Mouse (Mus musculus): ENCODE measurements at regions not wholly inside any gene's neighbourhood (a gene's known extent, or its start where the extent isn't known, plus 50 kb on each side); places are given as distances from the start of the nearest gene placed in this dataset.
"Not testable (repeated sequence)": the region's sequence is repeated elsewhere in the genome, so short reads cannot be mapped to it uniquely, and the experiment has no call there.

DNA sequence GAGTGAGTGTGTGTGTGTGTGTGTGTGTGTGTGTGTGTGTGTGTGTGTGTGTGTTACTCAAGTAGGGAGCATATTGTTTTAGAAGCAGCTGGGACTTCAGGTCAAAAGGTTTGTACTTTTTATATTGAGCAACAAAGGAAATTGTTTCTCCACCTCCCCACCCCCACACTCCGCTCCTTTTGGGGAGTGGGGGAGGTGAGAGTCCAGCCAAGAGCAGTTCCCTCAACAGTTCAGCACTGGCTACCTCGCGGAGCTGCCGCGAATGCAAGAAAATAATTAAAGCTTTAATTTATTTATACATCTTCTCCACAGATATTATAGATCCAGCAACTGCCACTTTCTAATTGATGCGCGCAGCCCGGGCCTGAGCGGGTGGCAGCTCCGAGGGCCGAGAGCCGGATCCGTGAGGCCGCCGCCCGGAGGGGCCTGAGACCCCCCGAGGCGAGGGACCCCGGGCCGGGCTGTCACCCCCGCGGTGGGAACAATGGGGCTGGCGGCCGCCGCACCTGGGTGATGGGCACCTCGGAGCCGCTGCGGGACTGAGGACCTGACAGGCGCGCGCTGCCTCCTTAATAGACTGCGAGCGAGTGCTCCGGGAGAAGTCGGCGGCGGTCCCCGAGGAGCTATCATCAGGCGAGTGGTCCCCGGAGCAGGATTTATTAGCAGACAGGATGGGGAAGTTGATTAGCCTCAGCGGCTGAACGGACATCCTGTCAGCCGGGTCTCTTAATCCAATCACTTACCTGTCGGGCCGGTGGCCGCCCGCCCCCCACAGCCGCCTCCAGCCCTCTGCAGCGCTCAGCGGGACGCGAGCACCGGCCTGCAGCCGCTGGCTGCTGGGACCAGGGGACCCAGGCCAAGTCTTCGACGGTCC is 124.4 kb downstream of the Melk start:
- Histone ChIP-seq H3K27me3 (ENCODE audit: control insufficient read depth, insufficient read depth, low read length) (peaks cover 7% of the 10 kb centered on the region), H3K4me1 (ENCODE audit: control insufficient read depth, insufficient read depth, low read length) (peaks cover 2% of the 10 kb centered on the region; the same call in 1 of the 2 replicates), H3K9me3 (ENCODE audit: control insufficient read depth, low read length) (no peaks in the 10 kb centered on the region), H3K4me2 (ENCODE audit: low read depth, severe bottlenecking) (peak overlapping the region; percentile 92), H3K36me3 (ENCODE audit: control insufficient read depth, insufficient read depth, low read length) (no peaks in the 10 kb centered on the region), H3K4me3 (ENCODE audit: low read depth, low read length) (peak overlapping the region; percentile 47), H3K9ac (ENCODE audit: low read length) (peak overlapping the region; percentile 19; the same call in 1 of the 2 replicates), H3K27ac (replicated peaks; ENCODE audit: low read depth, low read length) (no peak overlapping the region)
- WGBS = under 1% methylated on average over 51 of the region's 56 CpGs
- ATAC-seq (ENCODE audit: insufficient number of reproducible peaks, low FRiP score, low TSS enrichment, low read depth) (no peak), DNase-seq (ENCODE audit: low spot score) (peak; percentile 65)

DNA sequence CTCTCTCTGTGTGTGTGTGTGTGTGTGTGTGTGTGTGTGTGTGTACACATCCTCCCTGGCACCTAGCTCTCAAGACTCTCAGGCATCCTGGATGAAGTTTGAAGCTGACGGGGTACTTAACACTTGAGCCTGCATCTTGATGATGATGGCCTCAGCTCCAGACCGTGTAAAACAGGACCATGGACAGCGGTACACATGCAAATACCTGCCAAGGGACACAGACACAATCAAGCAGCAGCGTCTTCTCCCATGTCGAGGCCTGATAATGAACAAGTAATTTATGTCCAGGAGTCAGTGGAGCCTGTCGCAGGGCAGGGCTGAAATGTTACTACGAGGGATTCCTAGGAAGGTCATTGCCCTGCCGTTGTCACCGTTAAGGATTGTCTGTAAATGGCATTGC is 133.9 kb downstream of the Melk start:
- H3K4me1 ChIP-seq (ENCODE audit: control insufficient read depth, insufficient read depth, low read length) = no peaks in the 10 kb centered on the region
- H3K4me3 ChIP-seq (ENCODE audit: low read depth, low read length) = no peak overlapping the region
- H3K27ac ChIP-seq (replicated peaks; ENCODE audit: low read depth, low read length) = no peak overlapping the region
- WGBS = 35% methylated on average over 9 of the region's 9 CpGs
- H3K9ac ChIP-seq (ENCODE audit: low read length) = no peak overlapping the region
- no peak for ATAC-seq (ENCODE audit: insufficient number of reproducible peaks, low FRiP score, low TSS enrichment, low read depth)
- no peaks in the 10 kb centered on the region for H3K36me3 ChIP-seq (ENCODE audit: control insufficient read depth, insufficient read depth, low read length)
- peak; percentile 72 for DNase-seq (ENCODE audit: low spot score)
- H3K4me2 ChIP-seq (ENCODE audit: low read depth, severe bottlenecking) = no peak overlapping the region
- H3K27me3 ChIP-seq (ENCODE audit: control insufficient read depth, insufficient read depth, low read length) = no peaks in the 10 kb centered on the region
- H3K9me3 ChIP-seq (ENCODE audit: control insufficient read depth, low read length) = no peaks in the 10 kb centered on the region

DNA sequence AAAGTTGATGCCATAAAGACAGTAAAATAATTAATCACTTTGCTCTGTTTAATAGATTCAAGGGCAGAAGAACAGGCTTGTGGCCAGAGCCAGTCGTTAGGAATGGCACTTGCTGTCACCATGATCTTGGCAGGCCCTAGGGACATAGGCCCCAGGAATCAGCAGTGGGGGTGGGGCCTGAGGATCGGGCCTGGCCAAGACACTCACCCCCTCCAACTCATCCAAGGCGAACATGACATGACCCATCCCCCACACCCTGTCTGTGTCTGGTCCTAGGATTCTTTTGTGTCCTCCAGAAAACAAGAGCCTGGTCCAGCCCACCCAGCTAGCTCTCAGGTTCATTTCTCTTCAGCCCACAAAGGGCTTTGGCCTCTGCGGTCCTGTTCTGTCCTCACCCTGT is 144.8 kb downstream of the Melk start:
- 43% methylated on average over 4 of the region's 4 CpGs for WGBS

DNA sequence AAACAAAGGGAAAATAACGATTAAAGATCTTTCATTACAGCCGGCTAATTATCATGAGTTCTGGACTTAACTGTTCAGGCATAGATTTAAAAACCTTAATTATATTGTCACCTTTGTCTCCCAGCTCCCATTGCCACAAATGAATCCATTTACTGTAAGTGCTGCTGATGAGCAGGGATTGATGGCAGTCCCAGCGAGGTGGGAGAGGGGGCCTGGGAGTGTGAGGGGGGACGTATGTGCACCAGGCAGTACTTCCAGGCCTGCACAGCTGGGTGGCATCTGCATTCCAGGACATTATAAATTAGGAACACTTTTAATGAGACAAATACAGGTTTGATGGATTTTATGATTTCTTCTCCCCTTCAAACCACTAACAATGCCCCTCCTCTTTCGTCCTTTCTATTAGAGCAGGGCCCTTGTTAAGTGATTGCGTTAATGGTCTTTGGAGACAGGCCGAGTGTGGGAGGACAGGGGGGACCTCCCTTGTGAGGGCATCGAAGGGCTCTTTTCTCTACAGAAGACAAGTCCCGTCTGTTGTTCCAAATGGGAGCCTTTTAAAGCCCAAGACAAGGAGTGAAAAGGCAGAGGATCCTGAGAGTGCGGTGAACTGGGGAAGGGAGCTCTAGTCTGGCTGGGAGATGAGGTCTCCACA is 150.3 kb downstream of the Melk start:
- Histone ChIP-seq H3K4me3 (ENCODE audit: low read depth, low read length) (no peak overlapping the region), H3K36me3 (ENCODE audit: control insufficient read depth, insufficient read depth, low read length) (no peaks in the 10 kb centered on the region), H3K9ac (ENCODE audit: low read length) (no peak overlapping the region), H3K27me3 (ENCODE audit: control insufficient read depth, insufficient read depth, low read length) (no peaks in the 10 kb centered on the region), H3K4me1 (ENCODE audit: control insufficient read depth, insufficient read depth, low read length) (no peaks in the 10 kb centered on the region), H3K27ac (replicated peaks; ENCODE audit: low read depth, low read length) (no peak overlapping the region), H3K4me2 (ENCODE audit: low read depth, severe bottlenecking) (no peak overlapping the region), H3K9me3 (ENCODE audit: control insufficient read depth, low read length) (no peaks in the 10 kb centered on the region)
- 46% methylated on average over 10 of the region's 10 CpGs for WGBS
- no peak for DNase-seq (ENCODE audit: low spot score)
- ATAC-seq (ENCODE audit: insufficient number of reproducible peaks, low FRiP score, low TSS enrichment, low read depth) = no peak

More for the DNA sequence above, 144.8 kb downstream of the Melk start:
- Histone ChIP-seq H3K9me3 (ENCODE audit: control insufficient read depth, low read length) (no peaks in the 10 kb centered on the region), H3K4me1 (ENCODE audit: control insufficient read depth, insufficient read depth, low read length) (no peaks in the 10 kb centered on the region), H3K27me3 (ENCODE audit: control insufficient read depth, insufficient read depth, low read length) (no peaks in the 10 kb centered on the region), H3K9ac (ENCODE audit: low read length) (no peak overlapping the region), H3K4me3 (ENCODE audit: low read depth, low read length) (no peak overlapping the region), H3K36me3 (ENCODE audit: control insufficient read depth, insufficient read depth, low read length) (no peaks in the 10 kb centered on the region), H3K27ac (replicated peaks; ENCODE audit: low read depth, low read length) (no peak overlapping the region), H3K4me2 (ENCODE audit: low read depth, severe bottlenecking) (no peak overlapping the region)
- ATAC-seq (ENCODE audit: insufficient number of reproducible peaks, low FRiP score, low TSS enrichment, low read depth) = no peak
- no peak for DNase-seq (ENCODE audit: low spot score)

DNA sequence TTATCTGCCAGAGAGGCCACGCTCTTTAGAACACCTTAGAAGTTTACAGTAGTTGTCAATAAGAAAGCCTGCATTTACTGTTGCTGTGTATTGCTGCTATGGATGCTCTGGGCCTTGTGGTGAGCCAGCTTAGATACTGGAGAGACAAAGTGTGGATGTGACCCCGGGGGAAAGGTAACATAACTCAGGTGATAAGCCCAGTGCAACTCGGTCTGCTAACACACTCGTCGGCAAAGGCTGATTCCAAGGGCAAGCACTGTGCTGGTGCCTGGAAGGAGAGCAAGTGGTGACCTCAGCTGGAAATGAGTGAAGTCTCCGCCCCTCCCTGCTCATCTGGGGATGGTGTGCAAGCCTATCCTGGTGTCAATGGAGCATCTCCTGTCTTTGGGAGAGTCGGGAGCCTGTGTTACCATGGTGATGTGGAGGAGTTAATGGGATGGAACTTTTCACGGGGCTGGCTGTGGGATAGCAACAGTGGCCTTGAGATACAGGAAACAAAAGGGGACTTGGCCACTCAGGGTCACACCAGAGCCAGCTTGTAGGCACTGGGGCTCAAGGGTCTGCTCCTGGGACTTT is 151.5 kb downstream of the Melk start:
- H3K9ac ChIP-seq (ENCODE audit: low read length) = no peak overlapping the region
- no peaks in the 10 kb centered on the region for H3K36me3 ChIP-seq (ENCODE audit: control insufficient read depth, insufficient read depth, low read length)
- no peak for ATAC-seq (ENCODE audit: insufficient number of reproducible peaks, low FRiP score, low TSS enrichment, low read depth)
- no peaks in the 10 kb centered on the region for H3K9me3 ChIP-seq (ENCODE audit: control insufficient read depth, low read length)
- no peak overlapping the region for H3K4me2 ChIP-seq (ENCODE audit: low read depth, severe bottlenecking)
- whole genome bisulfite sequencing = 62% methylated on average over 8 of the region's 8 CpGs
- H3K27me3 ChIP-seq (ENCODE audit: control insufficient read depth, insufficient read depth, low read length) = no peaks in the 10 kb centered on the region
- no peak overlapping the region for H3K27ac ChIP-seq (replicated peaks; ENCODE audit: low read depth, low read length)
- no peak for DNase-seq (ENCODE audit: low spot score)
- H3K4me3 ChIP-seq (ENCODE audit: low read depth, low read length) = no peak overlapping the region
- H3K4me1 ChIP-seq (ENCODE audit: control insufficient read depth, insufficient read depth, low read length) = no peaks in the 10 kb centered on the region

DNA sequence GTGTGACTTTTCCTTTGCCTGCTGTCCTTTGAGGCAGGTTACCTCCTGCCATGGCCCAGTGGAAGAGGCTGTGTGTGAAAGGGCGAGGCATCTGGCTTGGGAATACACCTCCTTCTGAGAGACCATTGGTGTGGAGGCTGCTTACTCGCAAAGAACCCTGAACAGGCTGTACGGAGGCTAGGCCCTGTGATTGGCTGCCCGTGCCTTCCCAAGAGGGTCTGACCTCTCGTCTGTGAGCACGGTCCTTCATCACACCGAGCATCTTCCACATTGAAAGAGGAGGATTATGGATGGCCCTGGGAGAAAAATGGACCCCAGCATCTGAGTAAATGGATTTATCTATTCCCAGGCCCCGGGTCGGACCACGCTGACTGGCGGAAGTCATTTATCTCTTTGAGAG is 152.9 kb downstream of the Melk start:
- 87% methylated on average over 11 of the region's 11 CpGs for WGBS
- ATAC-seq (ENCODE audit: insufficient number of reproducible peaks, low FRiP score, low TSS enrichment, low read depth) (no peak), DNase-seq (ENCODE audit: low spot score) (no peak)
- no peak overlapping the region for H3K4me2 ChIP-seq (ENCODE audit: low read depth, severe bottlenecking)
- H3K4me3 ChIP-seq (ENCODE audit: low read depth, low read length) = no peak overlapping the region
- H3K36me3 ChIP-seq (ENCODE audit: control insufficient read depth, insufficient read depth, low read length) = no peaks in the 10 kb centered on the region
- no peaks in the 10 kb centered on the region for H3K4me1 ChIP-seq (ENCODE audit: control insufficient read depth, insufficient read depth, low read length)
- H3K9ac ChIP-seq (ENCODE audit: low read length) = no peak overlapping the region
- H3K27ac ChIP-seq (replicated peaks; ENCODE audit: low read depth, low read length) = no peak overlapping the region
- no peaks in the 10 kb centered on the region for H3K9me3 ChIP-seq (ENCODE audit: control insufficient read depth, low read length)
- no peaks in the 10 kb centered on the region for H3K27me3 ChIP-seq (ENCODE audit: control insufficient read depth, insufficient read depth, low read length)

DNA sequence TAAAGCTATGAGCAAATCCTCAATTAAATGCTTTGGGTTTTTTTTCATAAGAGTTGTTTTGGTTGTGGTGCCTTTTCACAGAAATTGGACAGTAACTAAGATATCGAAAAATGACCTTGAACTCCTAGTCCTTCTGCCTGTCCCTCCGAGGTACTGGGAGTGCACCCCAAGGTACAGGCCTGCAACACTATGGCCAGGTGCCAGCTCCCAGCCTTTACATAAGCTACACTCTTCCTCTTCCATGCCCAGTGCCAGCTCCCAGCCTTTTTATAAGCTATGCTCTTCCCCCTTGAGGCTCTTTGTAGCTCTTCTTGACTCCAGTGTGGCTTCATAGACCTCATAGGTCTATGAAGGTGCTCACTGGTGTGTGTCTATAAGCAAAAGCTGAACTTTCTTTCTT is 155.2 kb downstream of the Melk start:
- Histone ChIP-seq H3K27me3 (ENCODE audit: control insufficient read depth, insufficient read depth, low read length) (no peaks in the 10 kb centered on the region), H3K36me3 (ENCODE audit: control insufficient read depth, insufficient read depth, low read length) (no peaks in the 10 kb centered on the region), H3K27ac (replicated peaks; ENCODE audit: low read depth, low read length) (no peak overlapping the region), H3K9ac (ENCODE audit: low read length) (no peak overlapping the region), H3K9me3 (ENCODE audit: control insufficient read depth, low read length) (no peaks in the 10 kb centered on the region), H3K4me2 (ENCODE audit: low read depth, severe bottlenecking) (no peak overlapping the region), H3K4me1 (ENCODE audit: control insufficient read depth, insufficient read depth, low read length) (no peaks in the 10 kb centered on the region), H3K4me3 (ENCODE audit: low read depth, low read length) (no peak overlapping the region)
- no peak for ATAC-seq (ENCODE audit: insufficient number of reproducible peaks, low FRiP score, low TSS enrichment, low read depth)
- WGBS = 90% methylated on average over 2 of the region's 2 CpGs
- no peak for DNase-seq (ENCODE audit: low spot score)

DNA sequence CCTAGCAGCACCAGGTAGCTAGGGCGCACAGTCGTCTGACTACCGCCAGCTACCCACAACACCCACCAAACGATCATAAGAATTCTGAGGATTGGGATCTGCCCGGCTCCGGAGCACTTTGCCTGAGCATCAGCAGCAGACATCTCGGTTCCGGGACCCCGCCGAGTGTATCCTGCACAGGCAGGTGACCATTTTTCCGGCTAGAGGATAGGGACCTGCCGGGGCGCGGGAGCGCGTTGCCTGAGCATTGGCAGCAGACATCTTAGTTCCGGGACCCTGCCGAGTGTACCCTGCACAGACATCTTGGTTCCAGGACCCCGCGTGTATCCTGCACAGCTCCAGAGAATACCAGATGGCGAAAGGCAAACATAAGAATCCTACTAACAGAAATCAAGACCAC is 172.8 kb downstream of the Melk start:
- not testable (repeated sequence) for H3K9ac ChIP-seq (ENCODE audit: low read length); H3K27me3 ChIP-seq (ENCODE audit: control insufficient read depth, insufficient read depth, low read length); H3K36me3 ChIP-seq (ENCODE audit: control insufficient read depth, insufficient read depth, low read length); H3K4me3 ChIP-seq (ENCODE audit: low read depth, low read length); ATAC-seq (ENCODE audit: insufficient number of reproducible peaks, low FRiP score, low TSS enrichment, low read depth); H3K9me3 ChIP-seq (ENCODE audit: control insufficient read depth, low read length); H3K27ac ChIP-seq (replicated peaks; ENCODE audit: low read depth, low read length); DNase-seq (ENCODE audit: low spot score); H3K4me1 ChIP-seq (ENCODE audit: control insufficient read depth, insufficient read depth, low read length); H3K4me2 ChIP-seq (ENCODE audit: low read depth, severe bottlenecking)
- WGBS = 88% methylated on average over 21 of the region's 21 CpGs

All from limb, embryonic 11.5 days (tissue).